Mouse (Mus musculus): Measurements from ENCODE around the gene Mitd1. TPM values are rescaled to one million over a fixed set of nuclear protein-coding genes. Genes with fewer than 3 reads are reported as not detected.
A peak's percentile ranks its signal among the peaks of the same experiment; 100 is the strongest.

The Mitd1 gene
- total RNA-seq, 2 experiments from 2014 or later: 9.2 to 14.0 TPM

- DNase-seq (ENCODE audit: low spot score in 2 of 2): no peak
Measured at GRCm38 (mm10) chr1:37868640-37869039, 21.6 kb downstream of the Mitd1 start.

GRCm38 (mm10) chr1:37867684-37868322 is 22.4 kb downstream of the Mitd1 start:
- no peak for DNase-seq (ENCODE audit: low spot score in 2 of 2)

GRCm38 (mm10) chr1:37867056-37867455 is 23.2 kb downstream of the Mitd1 start:
- peak in 1 of 2 experiments; percentile 55 for DNase-seq (ENCODE audit: low spot score in 2 of 2)

GRCm38 (mm10) chr1:37866286-37866685 is 23.9 kb downstream of the Mitd1 start, which contains the start of gene Tsga10:
Tsga10 (minus strand) TSS chr1:37866429.
- DNase-seq (ENCODE audit: low spot score in 2 of 2): no peak

GRCm38 (mm10) chr1:37865401-37866215 is 24.6 kb downstream of the Mitd1 start:
- no peak for DNase-seq (ENCODE audit: low spot score in 2 of 2)

GRCm38 (mm10) chr1:37864511-37865400 is 25.5 kb downstream of the Mitd1 start:
- peak; percentile 100 for DNase-seq (ENCODE audit: low spot score in 2 of 2)

- peak; percentile 19 to 69 for DNase-seq (ENCODE audit: low spot score in 2 of 2)
Measured at GRCm38 (mm10) chr1:37850696-37851095, 39.5 kb downstream of the Mitd1 start.

- DNase-seq (ENCODE audit: low spot score in 2 of 2): no peak
Measured at GRCm38 (mm10) chr1:37846878-37847277, 43.3 kb downstream of the Mitd1 start.

- DNase-seq (ENCODE audit: low spot score in 2 of 2): no peak
Measured at GRCm38 (mm10) chr1:37831681-37832080, 58.5 kb downstream of the Mitd1 start.

Other genes with a start within 250 kb of the Mitd1 start
- 100 to 1,000 TPM; 382 to 423 TPM for gene 2010300C02Rik, start 170.3 kb downstream of the Mitd1 start, total RNA-seq (2021)
- gene Tsga10, start 24.0 kb downstream of the Mitd1 start, total RNA-seq (2021): 10 to 100 TPM; 22.1 to 22.5 TPM
- 1 to 10 TPM; 6.7 to 8.6 TPM for gene Lipt1, start 18.7 kb downstream of the Mitd1 start, total RNA-seq (2021)
- 100 to 1,000 TPM; 137 to 140 TPM for gene Mrpl30, start 66 bp upstream of the Mitd1 start, total RNA-seq (2021)
- gene Lyg2, start 26.1 kb upstream of the Mitd1 start, total RNA-seq (2021): under 1 TPM in 1 of 2 experiments, not detected in 1; 0.12 TPM
- not detected for gene Lyg1, start 67.3 kb upstream of the Mitd1 start, total RNA-seq (2021)
- 10 to 100 TPM; 53.9 to 63.5 TPM for gene Txndc9, start 107.5 kb upstream of the Mitd1 start, total RNA-seq (2021)
- gene Eif5b, start 107.6 kb upstream of the Mitd1 start, total RNA-seq (2021): 10 to 100 TPM; 41.8 to 44.2 TPM
- 10 to 100 TPM; 35.8 to 40.6 TPM for gene Rev1, start 239.4 kb upstream of the Mitd1 start, total RNA-seq (2021)